Mouse (Mus musculus) right cerebral cortex, adult 2 months (tissue): ENCODE data around the gene Brms1.
"Not testable (repeated sequence)": the region's sequence is repeated elsewhere in the genome, so short reads cannot be mapped to it uniquely, and the experiment has no call there.

Source experiments
- DNase-seq, 2 experiments: peaks; one replicate each; pipeline ENCODE4 v3.0.0; 2021 to 2022; ENCODE audit warnings: low spot score in 2 of 2

Brms1 gene

DNA sequence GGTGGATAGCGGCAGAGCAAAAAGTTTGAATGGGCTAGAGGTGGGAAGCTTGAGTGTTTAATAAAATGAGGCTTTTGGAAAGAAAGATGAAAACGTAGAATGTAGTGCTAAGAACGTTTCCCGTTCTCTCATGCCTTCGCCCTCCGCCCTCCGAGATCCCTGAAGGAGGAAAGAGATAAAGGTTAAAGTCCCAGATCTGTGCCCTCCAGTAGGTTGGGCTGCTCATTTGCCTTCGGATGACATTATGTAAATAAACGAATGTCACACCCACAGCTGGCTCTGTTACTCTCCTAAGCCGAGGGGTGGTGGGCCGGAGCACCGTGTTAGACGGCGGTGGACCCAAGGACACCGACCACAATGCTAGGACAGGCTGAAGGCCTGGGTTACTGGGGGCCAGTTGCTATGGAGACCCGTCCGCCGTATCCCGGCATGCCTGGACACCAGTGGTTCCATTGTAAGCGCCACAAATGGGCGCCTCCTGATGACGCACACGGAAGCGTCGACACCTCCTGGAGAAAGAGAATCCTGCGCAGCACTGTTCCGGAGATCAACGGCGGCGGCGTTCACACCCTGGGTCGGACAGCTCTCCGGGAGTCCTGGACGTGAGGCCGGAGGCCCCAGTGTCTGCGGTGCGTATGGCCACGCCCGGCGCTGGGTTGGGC is at the start of gene Brms1:
Gene Brms1 (plus strand): TSS at position 493 of the 662 bp plus-strand sequence.
- peak; percentile 96 for DNase-seq

DNA sequence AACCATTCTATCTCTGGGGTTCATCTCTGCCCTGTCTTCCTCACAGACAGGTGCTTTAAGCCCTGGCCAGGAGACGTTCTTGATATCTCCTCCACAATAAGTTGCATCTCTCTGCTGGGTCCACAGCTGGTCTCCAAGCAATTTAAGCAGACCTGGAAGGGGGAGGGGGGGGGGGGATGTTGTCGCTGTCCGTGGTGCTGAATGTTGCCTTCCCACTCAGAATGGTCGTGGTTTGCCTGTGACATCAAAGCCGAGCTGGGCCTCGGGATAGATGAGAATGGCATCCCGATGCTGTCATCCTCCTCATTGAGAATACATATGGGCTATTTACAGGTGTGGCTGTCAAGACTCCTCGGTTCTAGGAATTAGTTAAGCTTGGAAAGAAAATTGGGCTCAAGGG is 48.8 kb upstream of the Brms1 start:
- no peak for DNase-seq

DNA sequence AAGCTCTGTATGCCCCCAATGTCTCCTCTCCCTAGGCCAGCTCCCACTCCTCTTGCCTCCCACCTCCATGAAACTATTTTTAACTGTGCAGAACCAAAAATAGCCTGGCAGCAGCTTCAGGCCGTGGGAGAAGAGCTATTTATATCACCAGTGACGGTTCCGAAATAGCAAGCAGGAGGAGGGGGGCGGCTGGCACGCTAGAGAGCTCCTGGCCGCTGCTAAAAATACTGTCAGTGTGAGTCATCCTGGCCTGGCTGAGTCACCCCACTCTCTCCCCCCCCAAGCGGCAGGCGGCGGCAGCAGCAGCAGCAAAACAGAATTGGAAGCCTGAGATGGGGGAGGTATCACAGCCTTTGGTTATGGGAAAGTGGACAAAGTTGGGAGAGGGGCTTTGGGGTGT is 48.2 kb upstream of the Brms1 start:
- peak; percentile 87 to 89 for DNase-seq

DNA sequence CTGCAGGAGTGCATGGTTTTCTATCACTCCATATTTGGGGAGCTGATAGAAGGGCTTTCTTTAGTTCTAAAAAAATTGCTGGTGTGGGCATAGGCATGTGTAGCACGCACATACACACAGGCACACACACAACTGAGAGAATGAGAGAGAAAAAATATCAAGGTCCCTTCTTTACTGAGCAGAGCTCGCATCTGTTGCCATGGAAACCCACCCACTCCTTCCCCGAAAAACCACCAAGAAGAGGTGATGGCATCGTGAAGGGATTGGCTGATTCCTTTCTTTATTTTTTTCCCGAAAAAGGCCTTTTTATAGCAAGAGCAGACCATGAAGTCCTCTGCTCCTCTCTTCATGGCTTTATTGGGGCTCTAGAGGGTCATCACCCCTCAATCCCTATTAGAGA is 47.1 kb upstream of the Brms1 start:
- DNase-seq, result peak; percentile 89 to 92

DNA sequence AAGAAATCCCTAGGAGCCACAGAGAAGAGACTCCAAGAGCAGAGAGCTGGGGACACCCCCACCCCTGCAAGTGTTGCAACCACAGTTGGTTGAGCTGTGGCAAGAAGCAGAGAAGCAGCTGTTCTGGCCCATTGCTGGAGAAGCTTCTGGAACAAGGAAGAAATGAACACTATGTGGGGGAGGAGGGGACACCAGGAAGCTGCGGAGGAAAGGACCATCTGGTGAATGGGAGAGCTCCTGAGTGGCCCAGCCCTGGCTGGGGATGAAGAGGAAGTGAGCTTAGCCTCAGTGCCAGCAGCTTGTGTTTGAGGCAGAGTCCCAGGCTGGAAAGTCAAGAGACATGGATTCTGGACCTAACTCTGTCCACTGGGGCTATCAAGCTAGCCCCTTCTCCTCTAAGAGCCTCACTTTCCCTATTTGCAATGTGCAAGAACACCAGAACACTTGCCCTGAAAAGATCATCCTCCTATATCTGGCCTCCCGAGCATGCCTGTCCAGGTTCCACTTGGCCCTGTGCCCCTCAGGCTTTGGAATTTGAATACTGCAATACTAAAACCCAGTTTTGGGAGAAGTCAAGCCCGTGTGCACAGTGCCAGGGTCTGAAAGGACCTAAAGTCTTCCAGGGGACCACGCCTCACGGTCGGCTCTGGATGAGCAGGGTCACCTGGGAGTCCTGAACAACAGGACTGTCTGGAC is 41.6 kb upstream of the Brms1 start:
- DNase-seq, result peak in 1 of 2 experiments; percentile 62

DNA sequence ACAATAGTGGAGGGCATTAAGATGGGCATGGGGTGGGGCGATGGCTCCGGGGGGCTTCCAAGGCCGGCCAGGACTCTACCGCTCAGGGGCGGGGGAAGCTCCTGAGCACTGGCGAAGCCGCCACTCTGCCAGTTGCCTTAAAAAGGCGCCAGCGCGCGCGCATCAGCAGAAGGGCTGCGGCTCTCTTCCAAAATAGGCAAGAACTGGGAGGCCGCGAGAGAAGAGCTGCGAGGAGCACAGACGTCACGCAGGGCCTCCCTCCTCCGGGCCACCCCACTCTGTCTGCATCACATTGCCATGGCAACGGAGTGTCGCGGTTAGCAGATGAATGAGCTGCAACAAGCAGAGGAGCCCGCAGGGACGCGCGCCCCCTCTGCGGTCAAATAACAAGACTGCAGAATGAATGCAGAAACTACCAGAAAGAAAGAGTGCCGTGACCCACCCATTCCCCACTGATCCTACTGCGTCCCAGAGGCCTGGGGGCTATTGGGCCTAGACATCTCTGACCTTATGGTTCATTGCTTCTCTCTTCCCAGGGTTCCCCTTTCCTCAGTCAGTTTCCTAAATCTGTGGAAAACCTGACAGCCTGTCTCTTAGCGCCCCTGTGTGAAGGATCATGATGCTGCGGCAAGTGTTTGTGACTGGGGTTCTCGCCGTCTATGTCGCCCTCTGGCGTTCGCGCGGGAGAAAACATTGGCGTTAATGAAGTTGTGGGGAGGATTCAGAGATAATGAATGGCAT is 39.3 kb upstream of the Brms1 start:
- peak; percentile 96 for DNase-seq

DNA sequence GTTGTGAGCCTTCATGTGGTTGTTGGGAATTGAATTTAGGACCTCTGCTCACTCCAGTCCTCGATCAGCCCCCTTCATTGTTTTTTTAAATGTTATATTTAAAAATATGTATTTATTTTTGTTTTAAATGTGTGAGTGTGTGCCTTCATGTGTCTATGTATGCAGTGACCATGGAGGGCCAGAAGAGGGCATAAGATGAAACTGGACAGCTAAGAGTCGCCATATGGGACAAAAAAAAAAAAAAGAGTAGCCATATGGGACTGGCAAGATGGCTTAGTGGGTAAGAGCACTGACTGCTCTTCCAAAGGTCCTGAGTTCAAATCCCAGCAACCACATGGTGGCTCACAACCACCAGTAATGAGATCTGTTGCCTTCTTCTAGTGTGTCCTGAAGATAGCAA is 37.5 kb upstream of the Brms1 start:
- DNase-seq, result not testable (repeated sequence)

DNA sequence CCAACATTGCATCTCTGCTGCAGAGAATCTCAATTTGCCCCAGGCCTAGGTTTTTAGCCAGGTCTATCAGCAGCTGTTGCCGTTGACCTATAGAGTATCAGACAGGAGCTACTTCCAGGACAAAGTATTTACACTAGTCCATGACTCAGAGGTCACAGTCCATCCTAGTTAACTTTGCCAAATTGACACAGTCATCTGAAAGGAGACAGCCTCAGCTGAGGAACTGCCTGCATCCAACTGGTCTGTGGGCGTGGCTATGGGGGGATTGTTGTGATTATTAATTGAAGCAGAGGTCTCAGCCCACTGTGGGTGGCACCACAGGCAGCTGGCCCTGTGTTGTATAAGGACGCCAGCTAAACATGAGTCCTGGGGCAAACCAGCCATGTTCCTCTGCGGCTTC is 36.2 kb upstream of the Brms1 start:
- DNase-seq, result no peak

DNA sequence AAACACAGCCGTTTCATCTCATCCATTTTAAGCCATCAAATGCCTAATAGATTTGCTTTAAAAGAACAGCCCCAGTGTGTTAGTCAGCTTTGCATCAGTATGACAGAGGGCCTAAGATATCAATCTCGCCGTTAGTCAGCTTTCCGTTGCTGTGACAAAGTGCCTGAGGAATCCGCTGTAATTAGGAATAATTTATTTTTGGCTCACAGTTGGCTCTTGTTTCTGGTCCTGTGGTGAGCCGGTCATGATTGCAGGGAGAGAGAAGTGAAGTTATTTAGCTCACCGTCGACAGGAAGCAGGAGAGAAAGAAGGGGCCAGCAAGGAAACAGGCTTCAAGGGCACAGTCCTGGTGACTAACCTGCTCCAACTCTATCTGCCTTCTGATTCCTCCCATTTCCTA is 28.0 kb upstream of the Brms1 start:
- no peak for DNase-seq

DNA sequence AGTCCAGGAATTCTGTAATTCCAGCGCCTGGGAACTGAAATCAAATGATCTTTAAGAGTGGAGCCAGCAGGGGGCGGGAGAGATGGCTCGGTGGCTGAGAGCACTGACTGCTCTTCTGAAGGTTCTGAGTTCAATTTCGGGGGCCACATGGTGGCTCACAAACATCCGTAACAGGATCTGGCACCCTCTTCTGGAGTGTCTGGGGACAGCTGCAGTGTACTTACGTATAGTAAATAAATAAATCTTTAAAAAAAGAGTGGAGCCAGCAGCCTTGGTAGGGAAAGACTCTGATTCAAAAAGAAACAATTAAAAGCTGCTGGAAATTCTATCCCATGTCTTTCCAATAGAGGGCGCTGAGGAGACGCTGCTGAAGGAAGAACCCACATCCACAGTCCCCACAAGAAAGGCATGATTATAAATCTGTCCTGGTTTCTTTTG is 26.2 kb upstream of the Brms1 start:
- DNase-seq, result peak in 1 of 2 experiments; percentile 40

DNA sequence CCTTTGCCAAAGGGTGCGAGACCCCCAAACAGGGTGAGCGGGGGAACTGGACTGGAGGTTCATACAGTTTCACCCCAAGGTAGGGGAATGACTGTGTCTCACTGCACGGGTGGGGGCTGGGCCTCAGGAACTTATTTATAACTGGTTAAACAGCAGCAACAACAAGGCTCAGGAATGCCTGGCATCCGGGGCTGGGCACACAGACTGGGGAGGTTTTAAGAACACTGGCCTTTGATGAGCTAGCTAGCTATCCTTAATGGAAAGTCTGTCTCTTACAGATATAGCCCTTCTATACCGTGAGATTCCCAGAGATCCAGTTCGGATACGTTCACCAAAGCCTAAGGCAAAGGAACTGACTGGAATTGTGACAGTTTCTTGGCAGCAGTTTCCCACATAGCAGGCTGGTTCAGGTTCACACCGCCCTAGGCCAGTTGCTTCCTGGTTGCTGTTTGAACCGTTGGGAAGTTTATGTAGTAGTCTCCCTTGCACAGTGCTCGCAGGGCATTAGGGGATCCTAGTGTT is 24.9 kb upstream of the Brms1 start:
- DNase-seq, result no peak

DNA sequence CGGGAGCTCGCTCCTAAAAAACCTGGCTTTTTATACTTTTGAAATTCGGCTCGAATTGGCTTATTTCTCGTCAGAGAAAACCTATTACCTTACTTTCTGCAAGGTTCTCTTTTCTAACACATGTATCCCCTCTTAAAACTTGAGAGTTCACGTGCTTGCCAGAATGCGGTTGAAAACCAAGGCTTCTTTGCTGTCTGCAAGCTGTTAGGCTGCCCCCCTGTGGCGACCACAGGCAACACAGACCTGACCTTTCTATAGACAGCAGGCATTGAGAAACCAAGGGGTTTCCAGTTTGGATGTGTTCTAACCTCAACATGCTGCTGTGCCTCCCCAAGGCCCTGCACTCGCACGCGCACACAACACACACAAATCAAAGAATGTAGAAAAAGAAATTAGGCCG is 24.4 kb upstream of the Brms1 start:
- DNase-seq, result peak; percentile 66 to 69

DNA sequence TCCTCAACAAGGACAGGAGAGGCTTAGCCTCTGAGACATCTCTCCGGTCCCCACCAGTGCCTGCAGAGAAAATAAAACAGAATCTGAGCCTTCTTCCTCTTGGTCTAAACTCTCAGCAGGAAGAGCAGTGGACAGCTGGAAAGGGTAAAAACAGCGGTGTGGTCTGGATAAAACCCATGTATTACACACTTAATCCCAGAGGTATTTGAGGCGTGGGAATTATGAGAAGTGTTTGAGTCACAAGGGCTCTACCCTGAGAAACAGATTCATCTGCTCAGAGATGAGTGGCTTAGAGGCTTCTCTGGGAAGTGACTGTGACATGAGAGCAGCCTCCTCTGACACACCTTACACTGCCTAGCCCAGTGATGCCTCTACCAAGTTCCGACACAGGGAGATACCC is 23.5 kb upstream of the Brms1 start:
- DNase-seq, result no peak

DNA sequence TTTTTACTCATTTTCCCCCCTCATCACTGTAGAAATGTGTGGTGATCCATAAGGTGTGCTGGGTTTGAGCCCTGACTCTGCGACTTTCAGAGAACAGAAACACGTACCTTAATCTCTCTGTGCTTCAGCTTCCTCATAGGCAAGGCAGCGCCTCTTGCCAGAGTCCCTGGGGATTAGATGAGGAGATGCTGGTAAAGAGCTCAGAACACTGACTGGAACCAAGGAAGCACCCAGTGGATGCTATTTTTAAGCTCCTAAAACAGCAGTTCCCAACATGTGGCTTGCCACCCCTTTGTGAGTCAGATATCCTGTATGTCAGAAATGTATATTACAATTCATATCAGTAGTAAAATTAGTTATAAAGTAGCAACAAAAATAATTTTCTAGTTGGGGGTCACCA is 23.0 kb upstream of the Brms1 start:
- DNase-seq, result no peak

DNA sequence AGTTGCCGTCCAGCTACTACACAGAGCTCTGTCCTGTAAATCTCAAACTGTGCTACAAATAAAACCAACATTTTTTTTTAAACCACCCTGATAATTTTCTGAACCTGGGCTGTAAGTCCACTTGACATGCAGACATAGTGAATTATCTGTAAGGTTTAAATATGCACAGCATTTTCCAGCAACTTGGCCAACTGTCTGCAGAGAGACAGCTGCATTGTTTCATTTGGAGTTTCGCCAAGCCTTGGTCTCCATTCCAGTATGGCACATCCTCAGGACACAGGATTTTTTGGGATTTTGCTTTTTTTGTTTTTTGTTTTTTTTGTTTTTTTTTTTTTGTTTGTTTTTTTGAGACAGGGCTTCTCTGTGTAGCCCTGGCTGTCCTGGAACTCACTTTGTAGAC is 19.7 kb upstream of the Brms1 start:
- DNase-seq, result no peak

DNA sequence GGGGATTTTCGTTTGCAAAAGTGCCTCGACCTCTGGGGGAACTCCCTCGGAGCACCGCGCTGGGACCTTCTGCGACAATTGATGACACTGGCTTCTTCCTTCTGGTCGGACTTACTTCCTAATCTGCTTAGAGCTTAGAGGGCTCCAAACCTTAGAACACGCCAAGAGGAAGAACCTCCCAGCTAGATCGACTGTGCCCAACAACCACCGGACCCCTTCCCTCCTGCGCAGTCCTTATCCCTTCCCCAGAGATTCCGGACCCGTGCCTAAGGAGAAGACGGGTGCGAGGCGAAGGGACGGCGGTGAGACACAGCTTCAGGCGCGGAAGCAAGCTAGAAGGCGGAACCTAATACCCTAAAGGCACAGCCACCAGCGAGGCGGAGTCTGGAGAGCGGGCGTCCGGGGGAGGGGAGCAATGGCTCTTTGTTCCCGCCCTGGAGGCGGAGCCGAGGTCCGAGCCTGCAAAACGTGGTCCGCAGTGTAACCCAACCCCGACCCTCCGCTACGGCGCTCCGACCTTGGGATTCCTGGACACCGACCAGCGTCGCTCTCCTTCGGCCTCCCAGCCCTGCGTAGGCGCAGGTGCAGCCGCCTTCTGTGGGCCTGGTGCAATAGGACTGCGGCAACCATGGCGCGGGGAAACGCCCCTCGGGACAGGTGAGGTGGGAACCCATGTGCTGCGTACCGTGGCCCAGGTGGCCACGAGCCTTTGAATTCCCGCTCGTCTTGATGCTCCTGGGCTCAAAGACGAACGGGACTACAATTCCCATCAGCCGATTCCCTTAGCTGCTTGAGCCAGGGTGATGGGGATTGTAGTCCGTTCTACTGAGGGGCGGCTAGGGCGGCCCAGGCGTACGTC is 17.3 kb upstream of the Brms1 start, which contains the start of gene Slc29a2:
Gene Slc29a2 (plus strand): TSS at position 240 of the 859 bp plus-strand sequence.
- peak; percentile 90 to 93 for DNase-seq

DNA sequence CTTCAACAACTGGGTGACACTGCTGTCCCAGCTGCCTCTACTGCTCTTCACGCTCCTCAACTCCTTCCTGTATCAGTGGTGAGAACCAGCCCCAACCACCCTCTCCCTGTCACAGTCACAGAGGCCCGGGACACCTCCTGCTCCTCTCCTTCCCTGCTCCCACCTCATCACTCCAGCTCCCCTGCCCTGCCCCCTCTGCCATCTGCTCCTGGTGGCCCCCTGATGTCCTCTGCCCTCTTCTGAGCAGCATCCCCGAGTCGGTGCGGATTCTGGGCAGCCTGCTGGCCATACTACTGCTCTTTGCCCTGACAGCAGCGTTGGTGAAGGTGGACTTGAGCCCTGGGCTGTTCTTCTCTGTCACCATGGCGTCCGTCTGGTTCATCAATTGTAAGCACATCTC is 15.0 kb upstream of the Brms1 start:
- DNase-seq, result no peak

DNA sequence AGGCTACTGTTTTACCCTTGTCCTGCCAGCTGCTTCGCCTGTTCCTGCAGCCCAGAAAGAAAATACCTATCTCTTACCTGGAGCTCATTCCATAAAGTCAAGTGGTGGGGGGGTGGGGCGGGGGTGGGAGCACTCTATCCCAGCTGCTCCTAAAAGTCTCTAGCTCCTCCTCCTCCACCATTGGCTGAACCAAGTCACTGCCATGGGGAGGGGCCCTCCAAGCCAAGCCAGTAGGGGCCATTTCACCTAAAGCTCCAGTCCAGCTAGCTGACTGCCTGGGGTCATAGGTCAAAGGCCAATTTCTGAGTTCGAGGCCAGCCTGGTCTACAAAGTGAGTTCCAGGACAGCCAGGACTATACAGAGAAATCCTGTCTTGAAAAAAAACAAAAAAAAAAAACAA is 8.5 kb upstream of the Brms1 start:
- DNase-seq, result no peak

DNA sequence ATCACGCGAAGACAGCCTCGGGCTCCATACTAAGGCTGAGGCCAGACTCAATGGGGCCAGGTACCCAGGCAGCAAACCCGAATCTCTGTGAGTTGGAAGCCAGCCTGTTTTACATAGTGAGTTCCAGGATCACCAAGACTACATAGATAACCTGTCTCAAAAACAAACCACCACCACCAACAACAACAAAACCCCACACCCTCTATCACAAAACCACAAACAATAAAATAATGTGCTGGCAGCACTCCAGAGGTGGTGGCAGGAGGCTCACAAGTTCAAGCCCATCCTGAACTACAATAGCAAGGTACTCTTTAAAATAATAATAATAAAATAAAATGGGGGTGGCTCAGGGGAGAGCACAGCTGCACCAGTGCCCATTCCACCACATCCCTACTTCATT is 4.6 kb upstream of the Brms1 start:
- DNase-seq, result no peak

DNA sequence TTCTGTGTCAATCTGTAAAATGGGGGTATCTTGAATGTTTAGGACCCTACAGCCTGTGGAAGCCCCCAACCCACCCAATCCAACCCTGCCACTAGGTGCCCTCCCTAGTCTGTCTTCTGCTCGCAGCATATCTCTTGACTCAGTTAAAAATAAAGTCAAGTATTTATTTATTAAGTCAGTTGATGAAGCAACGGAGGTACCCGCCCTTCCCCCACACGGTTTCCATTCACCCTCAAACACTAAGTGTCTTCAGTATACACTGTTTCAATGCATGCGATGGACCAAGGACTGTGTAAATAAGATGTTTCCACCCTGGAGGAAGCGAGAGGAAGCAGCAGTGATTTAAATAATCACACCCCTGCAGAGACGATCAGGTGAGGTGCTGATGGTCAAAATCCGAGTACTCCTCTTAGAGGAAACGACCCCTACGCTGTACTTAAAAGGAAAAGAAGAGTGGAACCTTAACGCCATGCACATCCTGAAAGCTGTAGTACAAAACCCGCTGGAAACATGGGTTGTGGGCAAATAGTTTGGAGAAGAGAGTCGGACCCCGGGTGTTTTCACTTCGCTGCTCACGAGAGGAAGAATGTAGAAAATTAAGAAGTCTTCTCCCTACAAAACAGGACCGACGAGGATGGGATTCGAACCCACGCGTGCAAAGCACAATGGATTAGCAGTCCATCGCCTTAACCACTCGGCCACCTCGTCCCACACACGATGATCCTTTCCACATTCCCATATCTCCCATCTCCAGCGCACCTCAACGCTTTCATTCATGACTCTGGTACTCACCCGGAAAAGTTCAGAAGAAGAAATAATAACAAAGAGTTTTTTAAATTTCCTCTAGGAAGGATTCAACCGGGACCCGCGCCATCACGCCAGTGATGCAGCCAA is 3.2 kb upstream of the Brms1 start:
- DNase-seq, result peak; percentile 91 to 94
